Mouse (Mus musculus): Measurements from ENCODE around the gene Fzd5.

Fzd5 gene

DNA sequence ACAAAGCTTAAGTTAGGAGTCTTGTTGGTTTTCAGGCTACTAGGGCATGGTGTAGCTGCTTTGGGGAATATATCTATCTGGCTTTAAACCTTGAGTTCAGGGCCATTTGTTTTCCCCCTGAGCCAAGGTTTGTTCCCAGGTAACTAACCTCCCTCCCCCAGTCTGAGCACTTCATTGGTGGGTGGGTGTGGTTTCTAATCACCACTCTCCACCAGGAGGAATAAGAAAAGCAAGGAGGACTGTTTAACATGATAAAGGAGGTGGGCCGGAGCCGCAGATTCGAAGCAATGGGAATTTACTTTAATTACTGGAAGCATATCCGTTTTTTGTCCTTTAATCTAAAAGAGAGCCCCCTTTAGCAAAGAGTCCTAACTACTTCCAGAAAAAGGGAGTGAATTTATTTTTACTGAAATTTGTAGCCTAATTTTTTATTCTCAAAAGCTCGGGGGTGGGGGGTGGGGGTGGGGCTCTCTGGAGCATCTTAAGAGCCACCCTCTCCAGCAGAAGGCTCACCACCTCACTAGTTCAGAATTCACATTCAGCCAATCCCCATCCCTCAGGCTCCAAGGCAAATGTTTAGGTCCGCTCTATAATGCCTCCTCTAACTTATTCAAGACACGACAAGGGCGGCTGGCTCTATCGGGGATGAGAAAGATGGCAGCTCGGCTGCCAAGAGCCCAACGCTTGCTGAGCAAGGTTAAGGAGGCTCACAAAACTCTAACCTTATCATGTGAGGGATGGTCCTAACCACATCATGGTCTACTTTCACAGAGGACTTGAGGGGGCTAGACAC is 3.9 kb downstream of the Fzd5 start:
- no peak for DNase-seq (ENCODE audit: low read depth, low spot score)

GRCm38 (mm10) chr1:64732637-64733200 is 4.8 kb downstream of the Fzd5 start:
- DNase-seq (ENCODE audit: low read depth, low spot score) = no peak

- DNase-seq (ENCODE audit: low read depth, low spot score) = no peak
Measured at GRCm38 (mm10) chr1:64732161-64732560, 5.4 kb downstream of the Fzd5 start.

DNA sequence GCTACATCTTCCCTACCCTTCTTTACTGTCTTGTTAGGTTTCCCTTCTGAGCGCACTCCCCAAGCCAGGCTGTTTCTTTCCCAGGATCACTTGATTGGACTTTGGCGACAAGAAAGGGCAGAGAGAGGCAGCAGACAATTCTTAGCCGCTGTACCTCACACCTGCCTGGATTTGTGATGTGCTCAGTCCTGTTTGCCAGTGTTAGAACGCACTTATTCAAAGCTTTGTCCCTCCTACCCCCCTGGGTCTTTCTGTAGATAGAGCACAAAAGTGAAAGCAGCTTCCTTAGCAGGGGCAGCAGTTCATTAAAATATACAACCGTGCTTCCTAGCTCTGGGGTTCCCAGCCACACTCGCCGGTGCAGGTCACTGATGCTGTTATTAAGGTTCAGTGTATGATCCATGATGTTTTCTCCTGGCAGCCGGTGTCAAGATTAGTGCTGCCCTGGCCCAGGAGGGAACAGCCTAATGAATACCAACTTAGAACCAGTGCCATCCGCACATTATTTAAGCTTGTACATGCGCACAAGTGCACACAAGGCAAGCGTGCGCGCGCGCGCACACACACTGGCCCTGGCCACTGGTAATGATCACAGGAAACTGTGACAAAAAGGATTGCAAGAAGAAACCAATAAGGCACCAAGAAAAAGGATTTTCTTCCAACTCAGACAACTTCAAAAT is 6.1 kb downstream of the Fzd5 start:
- DNase-seq (ENCODE audit: low read depth, low spot score) = no peak

DNA sequence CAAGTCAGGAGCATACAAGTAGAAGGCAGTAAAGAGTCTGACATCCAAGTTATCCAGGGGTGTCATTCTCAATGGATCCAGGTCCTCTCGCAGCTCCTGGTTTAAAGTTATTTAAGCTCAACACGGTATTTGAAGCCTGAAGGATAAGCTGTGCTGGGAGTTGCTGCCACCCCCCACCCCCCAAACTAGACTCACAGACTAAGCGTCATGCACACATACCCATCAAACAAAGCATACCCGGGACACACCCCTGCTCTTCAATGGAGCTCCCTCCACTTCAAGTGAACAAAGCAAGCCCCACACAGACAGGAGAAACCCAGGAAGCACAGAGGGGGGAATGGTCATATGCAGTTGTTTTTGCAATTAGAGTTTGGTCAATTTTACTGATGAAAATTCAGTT is 7.5 kb downstream of the Fzd5 start:
- no peak for DNase-seq (ENCODE audit: low read depth, low spot score)

DNA sequence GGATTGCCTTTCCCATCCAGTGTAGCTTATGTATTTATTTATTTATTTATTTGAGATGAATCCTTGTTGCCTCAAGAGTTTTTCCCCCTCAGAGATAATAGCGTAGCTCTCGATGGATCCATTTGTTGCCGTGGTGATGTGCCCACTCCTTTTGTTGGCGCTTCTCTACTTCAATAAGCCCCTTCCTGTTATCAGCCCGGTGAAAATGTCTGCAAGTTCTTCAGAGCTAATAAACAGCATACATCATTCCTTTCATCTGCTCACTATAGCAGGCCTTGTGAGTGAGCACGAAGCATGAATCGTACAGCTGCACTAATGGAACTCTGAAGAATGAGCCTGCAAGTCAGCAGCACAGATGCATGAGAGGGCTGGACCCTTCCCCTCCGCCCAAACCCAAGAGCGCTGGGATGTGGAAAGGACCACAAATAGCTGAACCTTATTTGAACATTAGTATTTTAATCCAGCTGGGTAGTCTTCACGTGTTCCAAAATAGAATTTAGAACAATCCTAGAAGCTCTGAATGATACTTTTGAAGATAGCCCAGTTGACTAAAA is 16.4 kb downstream of the Fzd5 start:
- no peak for DNase-seq (ENCODE audit: low read depth, low spot score)

- peak; percentile 85 for DNase-seq (ENCODE audit: low read depth, low spot score)
Measured at GRCm38 (mm10) chr1:64717504-64717903, 20.0 kb downstream of the Fzd5 start.

- DNase-seq (ENCODE audit: low read depth, low spot score) = peak; percentile 65
Measured at GRCm38 (mm10) chr1:64716589-64717304, 20.8 kb downstream of the Fzd5 start.

- DNase-seq (ENCODE audit: low read depth, low spot score) = no peak
Measured at GRCm38 (mm10) chr1:64715458-64715857, 22.1 kb downstream of the Fzd5 start.

- DNase-seq (ENCODE audit: low read depth, low spot score) = no peak
Measured at GRCm38 (mm10) chr1:64712006-64712760, 25.4 kb downstream of the Fzd5 start.

- DNase-seq (ENCODE audit: low read depth, low spot score) = peak; percentile 68
Measured at GRCm38 (mm10) chr1:64709891-64710290, 27.7 kb downstream of the Fzd5 start.

- no peak for DNase-seq (ENCODE audit: low read depth, low spot score)
Measured at GRCm38 (mm10) chr1:64706610-64707009, 30.9 kb downstream of the Fzd5 start.

DNA sequence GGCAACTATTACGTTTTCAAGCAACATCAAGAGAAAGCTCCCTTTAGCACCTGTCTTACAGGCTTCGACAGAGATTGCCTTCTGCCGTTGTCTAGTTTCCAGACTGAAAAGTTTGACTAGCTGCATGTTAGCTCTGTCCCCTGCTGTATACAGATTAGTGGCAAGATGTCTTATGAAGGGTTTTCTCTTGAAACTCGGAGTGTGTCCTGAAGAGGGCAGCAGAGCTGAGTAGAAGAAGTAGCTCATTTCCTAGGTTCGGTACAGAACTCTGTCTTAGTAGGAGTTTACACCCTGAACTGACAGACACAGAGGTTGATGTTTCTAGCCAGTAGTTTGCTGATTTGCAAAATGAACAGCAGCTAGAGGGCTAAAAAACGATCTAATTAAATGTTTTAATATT is 32.3 kb downstream of the Fzd5 start:
- peak; percentile 87 for DNase-seq (ENCODE audit: low read depth, low spot score)

DNA sequence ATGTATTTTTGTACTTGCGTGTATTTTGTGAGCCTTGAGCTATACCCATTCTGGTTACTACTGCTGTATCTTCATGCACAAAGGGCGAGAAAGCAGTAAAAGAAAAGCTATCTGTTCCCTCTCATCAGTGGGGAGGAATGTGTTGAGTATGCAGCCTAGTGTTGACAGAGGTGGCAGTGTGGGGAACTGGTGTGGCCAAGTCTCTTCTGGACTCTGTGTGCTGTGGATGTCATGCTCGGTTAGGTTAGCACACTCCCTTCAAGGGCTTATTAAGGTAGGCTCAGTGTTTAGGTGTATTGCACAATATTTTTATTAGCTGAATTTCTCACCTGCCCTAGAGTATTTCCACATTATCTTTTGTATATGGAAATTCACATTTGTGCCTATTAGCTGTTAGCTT is 35.8 kb downstream of the Fzd5 start:
- DNase-seq (ENCODE audit: low read depth, low spot score) = no peak

DNA sequence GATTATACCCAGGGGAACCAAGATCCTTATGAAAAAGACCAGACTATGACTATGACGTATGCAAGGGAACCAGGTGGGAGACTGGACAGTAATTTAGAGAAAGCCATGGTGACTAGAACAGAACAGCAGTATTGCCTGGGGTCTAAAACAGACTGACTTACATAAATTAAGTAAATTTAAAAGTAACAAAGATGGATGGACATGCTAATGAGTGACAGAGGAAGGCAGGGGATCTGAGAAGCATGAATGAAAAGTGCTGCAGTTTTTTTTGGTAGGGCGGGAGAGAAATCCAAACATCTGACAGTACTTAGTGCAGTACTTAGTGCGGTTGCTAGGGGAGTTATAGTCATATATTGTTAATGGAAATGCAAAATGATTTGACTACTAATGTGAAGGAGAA is 42.4 kb downstream of the Fzd5 start:
- no peak for DNase-seq (ENCODE audit: low read depth, low spot score)

DNA sequence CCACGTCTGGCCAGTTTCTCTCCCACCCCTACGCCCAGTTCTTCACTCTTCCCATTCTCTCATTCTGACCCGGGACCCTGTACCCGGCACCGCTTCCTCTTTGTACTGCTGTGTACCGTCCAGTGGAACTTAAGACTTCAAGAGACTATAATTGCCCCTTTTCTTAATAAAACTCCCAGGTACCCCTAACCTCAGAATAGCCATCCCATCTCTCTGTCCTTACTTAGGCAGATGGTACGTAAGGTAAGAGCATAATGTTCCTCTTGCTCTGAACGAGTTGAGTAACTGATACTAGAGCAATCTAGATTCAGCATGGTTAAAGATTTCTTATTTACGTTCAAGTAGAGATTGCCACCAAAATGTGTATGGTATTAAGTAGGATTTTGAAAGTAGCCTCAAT is 46.0 kb downstream of the Fzd5 start:
- no peak for DNase-seq (ENCODE audit: low read depth, low spot score)

GRCm38 (mm10) chr1:64691121-64691551 is 46.4 kb downstream of the Fzd5 start:
- no peak for DNase-seq (ENCODE audit: low read depth, low spot score)

DNA sequence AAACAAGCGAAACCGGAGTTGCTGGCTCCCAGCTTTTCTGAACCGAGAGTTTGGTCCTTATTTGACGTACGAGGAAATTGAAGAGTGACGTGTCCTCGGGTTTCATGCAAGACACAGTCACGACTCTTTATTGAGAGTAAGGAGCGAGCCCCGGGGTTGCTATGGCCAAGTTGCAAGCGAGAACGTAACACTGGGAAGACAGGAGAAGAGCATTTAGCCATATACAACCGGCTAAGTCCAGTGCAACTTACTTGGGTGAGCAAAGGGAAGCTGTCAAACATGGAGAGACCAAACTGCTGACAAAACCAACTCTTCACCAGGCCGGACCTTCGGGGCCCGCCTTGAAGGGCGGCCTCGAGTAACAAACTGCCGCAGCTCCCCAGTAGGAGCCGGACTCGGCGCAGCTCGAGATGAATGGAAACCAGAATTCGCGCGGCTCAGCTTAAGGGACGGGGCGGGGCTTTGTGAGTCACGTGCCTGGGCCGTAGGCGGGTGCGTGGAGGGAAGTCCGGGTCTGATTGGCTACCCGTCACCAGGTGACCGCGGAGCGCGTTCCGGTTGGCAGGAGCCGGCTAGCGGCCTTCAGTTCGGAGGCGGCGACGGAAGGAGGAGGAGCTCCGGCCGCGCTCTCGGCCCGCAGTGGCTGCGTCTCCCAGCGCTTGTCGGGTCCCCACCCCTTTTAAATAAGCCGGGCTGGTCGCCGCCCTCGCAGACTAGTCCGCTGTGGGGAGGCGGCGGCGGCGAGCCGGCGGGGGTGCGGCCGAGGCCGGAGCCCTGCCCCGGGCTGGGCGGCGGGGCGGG is 47.1 kb downstream of the Fzd5 start, which contains the start of gene Ccnyl1:
Gene Ccnyl1, plus strand, starts transcription at position 243 of the 801 bp plus-strand sequence.
- peak; percentile 100 for DNase-seq (ENCODE audit: low read depth, low spot score)

- DNase-seq (ENCODE audit: low read depth, low spot score) = no peak
Measured at GRCm38 (mm10) chr1:64689561-64690212, 47.9 kb downstream of the Fzd5 start.

- DNase-seq (ENCODE audit: low read depth, low spot score) = no peak
Measured at GRCm38 (mm10) chr1:64688046-64688445, 49.5 kb downstream of the Fzd5 start.

All from brain, adult 2 months (tissue).